Mouse (Mus musculus): ENCODE data around the gene Mus81. TPM values are rescaled to one million over a fixed set of nuclear protein-coding genes. Genes with fewer than 3 reads are reported as not detected.

Mus81 gene
- polyA plus RNA-seq, 1 experiment from 2014 or later = 12.4 TPM

DNA sequence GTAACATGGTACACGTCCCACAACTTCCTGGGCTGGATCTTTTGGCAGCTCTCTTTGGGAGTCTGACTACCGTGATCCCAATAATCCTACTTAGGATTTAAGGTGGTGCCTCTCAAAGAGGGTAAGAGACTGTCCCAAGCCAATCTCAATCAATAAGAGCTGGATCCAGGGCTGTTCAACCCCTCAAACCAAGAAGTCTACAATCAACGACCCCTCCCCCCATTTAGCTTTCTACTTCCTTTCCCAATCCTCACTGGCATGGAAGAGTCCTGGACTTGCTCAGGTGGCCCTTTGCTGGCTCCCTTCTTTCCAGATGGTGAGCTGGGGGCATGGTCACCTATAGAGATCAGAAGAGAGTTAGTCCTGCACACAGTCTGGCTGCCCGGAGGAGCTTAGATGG is 1.4 kb downstream of the Mus81 start:
- H3K9ac ChIP-seq (ENCODE audit: low read depth, low read length) = no peak overlapping the region
- no peak for ATAC-seq
- no peaks in the 10 kb centered on the region for H3K4me1 ChIP-seq (replicated peaks; ENCODE audit: control insufficient read depth, insufficient read depth, low read length)
- H3K27me3 ChIP-seq (replicated peaks; ENCODE audit: control insufficient read depth, insufficient read depth, low read length) = no peaks in the 10 kb centered on the region
- no peak overlapping the region for H3K4me2 ChIP-seq (replicated peaks; ENCODE audit: low read depth)
- no peak overlapping the region for H3K27ac ChIP-seq (ENCODE audit: low read depth, low read length)
- H3K4me3 ChIP-seq (ENCODE audit: low read depth, low read length) = no peak overlapping the region
- TF ChIP-seq CTCF (IDR thresholded peaks at IDR 0.05; ENCODE audit: low read depth) = no peak
- no peaks in the 10 kb centered on the region for H3K9me3 ChIP-seq (ENCODE audit: control insufficient read depth)
- WGBS = 79% methylated on average over 4 of the region's 4 CpGs
- peaks cover 43% of the 10 kb centered on the region for H3K36me3 ChIP-seq (ENCODE audit: control insufficient read depth, insufficient read depth)

DNA sequence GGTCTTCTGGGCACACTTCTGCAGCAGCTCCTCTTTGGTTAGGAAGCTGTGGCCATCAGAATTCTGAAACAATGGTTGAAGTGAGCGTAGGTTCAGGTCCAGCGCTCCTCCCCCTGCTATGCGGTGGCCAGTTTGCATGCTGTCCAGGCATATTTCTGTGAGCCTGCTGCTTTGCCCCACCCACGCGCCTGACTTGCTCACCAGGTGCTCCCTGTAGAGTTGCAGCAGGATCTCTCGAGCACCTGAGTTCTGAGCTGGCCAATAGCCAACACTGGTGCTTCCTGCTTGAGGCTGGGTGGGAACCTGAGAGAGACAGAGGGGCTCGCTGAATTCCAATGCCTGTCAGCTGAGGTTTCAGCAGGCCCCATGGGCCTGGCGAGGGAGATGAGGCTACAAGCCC is 1.9 kb downstream of the Mus81 start:
- Histone ChIP-seq H3K36me3 (ENCODE audit: control insufficient read depth, insufficient read depth) (peaks cover 43% of the 10 kb centered on the region), H3K9me3 (ENCODE audit: control insufficient read depth) (no peaks in the 10 kb centered on the region), H3K4me3 (ENCODE audit: low read depth, low read length) (no peak overlapping the region), H3K4me2 (replicated peaks; ENCODE audit: low read depth) (no peak overlapping the region), H3K4me1 (replicated peaks; ENCODE audit: control insufficient read depth, insufficient read depth, low read length) (no peaks in the 10 kb centered on the region), H3K9ac (ENCODE audit: low read depth, low read length) (no peak overlapping the region), H3K27me3 (replicated peaks; ENCODE audit: control insufficient read depth, insufficient read depth, low read length) (no peaks in the 10 kb centered on the region), H3K27ac (ENCODE audit: low read depth, low read length) (no peak overlapping the region)
- no peak for TF ChIP-seq CTCF (IDR thresholded peaks at IDR 0.05; ENCODE audit: low read depth)
- 78% methylated on average over 8 of the region's 8 CpGs for WGBS
- no peak for ATAC-seq

DNA sequence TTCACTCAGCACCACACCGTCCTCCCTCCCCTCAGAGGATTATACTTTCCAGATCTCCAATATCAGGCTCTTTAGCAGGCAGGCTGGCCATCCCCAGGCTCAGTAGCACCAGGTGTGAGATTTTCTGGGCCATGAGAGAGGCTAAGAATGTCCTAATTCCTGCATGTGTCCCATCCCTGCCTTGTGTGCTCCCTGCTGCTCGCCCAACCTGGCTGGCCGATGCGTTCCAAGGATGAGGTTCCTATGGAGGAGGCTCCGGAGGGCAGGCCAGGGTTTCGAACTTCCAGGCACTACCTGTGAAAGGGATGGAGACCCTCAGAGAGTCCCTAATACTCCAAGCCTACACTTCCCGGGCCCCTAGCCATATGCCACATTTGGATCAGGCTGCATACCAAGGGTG is 2.4 kb downstream of the Mus81 start:
- no peaks in the 10 kb centered on the region for H3K4me1 ChIP-seq (replicated peaks; ENCODE audit: control insufficient read depth, insufficient read depth, low read length)
- ATAC-seq = no peak
- H3K27ac ChIP-seq (ENCODE audit: low read depth, low read length) = no peak overlapping the region
- peaks cover 43% of the 10 kb centered on the region for H3K36me3 ChIP-seq (ENCODE audit: control insufficient read depth, insufficient read depth)
- H3K9me3 ChIP-seq (ENCODE audit: control insufficient read depth) = no peaks in the 10 kb centered on the region
- no peak overlapping the region for H3K4me2 ChIP-seq (replicated peaks; ENCODE audit: low read depth)
- 95% methylated on average over 7 of the region's 7 CpGs for WGBS
- no peak overlapping the region for H3K9ac ChIP-seq (ENCODE audit: low read depth, low read length)
- TF ChIP-seq CTCF (IDR thresholded peaks at IDR 0.05; ENCODE audit: low read depth) = no peak
- H3K27me3 ChIP-seq (replicated peaks; ENCODE audit: control insufficient read depth, insufficient read depth, low read length) = no peaks in the 10 kb centered on the region
- H3K4me3 ChIP-seq (ENCODE audit: low read depth, low read length) = no peak overlapping the region

DNA sequence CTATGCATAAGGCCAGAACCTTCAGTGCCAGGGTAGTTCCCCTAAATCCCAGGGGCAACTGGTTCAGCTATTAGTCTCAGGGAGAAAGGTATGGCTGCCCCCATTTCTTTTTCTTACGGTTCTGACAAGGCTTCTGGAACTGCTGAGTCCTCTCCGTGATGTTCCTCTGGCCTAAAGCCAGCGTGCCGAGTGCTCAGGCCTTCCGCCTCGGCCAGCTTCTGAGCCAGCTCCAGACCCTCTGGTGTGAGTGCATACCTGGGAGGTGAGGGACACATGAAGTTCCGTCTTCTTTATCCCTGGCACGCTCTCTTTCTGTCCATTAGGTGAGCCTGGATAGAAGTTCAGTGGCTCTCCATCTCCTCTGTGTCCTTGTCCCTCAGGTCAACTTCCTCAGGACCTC is 2.8 kb downstream of the Mus81 start:
- TF ChIP-seq CTCF (IDR thresholded peaks at IDR 0.05; ENCODE audit: low read depth) = no peak
- no peaks in the 10 kb centered on the region for H3K9me3 ChIP-seq (ENCODE audit: control insufficient read depth)
- H3K27me3 ChIP-seq (replicated peaks; ENCODE audit: control insufficient read depth, insufficient read depth, low read length) = no peaks in the 10 kb centered on the region
- WGBS = 93% methylated on average over 8 of the region's 8 CpGs
- ATAC-seq = no peak
- peaks cover 44% of the 10 kb centered on the region for H3K36me3 ChIP-seq (ENCODE audit: control insufficient read depth, insufficient read depth)
- H3K9ac ChIP-seq (ENCODE audit: low read depth, low read length) = no peak overlapping the region
- H3K27ac ChIP-seq (ENCODE audit: low read depth, low read length) = no peak overlapping the region
- no peak overlapping the region for H3K4me2 ChIP-seq (replicated peaks; ENCODE audit: low read depth)
- H3K4me3 ChIP-seq (ENCODE audit: low read depth, low read length) = no peak overlapping the region
- H3K4me1 ChIP-seq (replicated peaks; ENCODE audit: control insufficient read depth, insufficient read depth, low read length) = no peaks in the 10 kb centered on the region

DNA sequence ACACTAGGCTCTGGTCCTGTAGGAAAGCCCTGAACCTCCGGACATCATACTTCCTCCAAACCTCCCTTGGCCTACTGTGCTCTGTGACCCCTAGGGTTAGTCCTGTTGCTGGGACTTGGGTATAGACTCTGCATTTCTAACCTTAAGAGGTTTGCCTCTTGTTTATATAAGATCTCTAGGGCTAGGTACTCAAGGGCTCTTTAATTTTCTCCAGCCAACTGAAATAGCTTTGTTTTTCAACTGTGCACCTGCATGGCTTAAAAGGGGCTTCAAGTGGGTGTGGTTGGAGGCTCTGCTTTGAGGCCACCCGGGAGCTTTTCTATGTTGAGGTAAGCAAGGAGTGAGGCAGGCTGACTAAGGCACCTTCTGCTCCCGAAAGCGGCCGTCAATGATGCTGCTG is 3.7 kb downstream of the Mus81 start:
- H3K4me2 ChIP-seq (replicated peaks; ENCODE audit: low read depth) = no peak overlapping the region
- no peak for ATAC-seq
- TF ChIP-seq CTCF (IDR thresholded peaks at IDR 0.05; ENCODE audit: low read depth) = no peak

DNA sequence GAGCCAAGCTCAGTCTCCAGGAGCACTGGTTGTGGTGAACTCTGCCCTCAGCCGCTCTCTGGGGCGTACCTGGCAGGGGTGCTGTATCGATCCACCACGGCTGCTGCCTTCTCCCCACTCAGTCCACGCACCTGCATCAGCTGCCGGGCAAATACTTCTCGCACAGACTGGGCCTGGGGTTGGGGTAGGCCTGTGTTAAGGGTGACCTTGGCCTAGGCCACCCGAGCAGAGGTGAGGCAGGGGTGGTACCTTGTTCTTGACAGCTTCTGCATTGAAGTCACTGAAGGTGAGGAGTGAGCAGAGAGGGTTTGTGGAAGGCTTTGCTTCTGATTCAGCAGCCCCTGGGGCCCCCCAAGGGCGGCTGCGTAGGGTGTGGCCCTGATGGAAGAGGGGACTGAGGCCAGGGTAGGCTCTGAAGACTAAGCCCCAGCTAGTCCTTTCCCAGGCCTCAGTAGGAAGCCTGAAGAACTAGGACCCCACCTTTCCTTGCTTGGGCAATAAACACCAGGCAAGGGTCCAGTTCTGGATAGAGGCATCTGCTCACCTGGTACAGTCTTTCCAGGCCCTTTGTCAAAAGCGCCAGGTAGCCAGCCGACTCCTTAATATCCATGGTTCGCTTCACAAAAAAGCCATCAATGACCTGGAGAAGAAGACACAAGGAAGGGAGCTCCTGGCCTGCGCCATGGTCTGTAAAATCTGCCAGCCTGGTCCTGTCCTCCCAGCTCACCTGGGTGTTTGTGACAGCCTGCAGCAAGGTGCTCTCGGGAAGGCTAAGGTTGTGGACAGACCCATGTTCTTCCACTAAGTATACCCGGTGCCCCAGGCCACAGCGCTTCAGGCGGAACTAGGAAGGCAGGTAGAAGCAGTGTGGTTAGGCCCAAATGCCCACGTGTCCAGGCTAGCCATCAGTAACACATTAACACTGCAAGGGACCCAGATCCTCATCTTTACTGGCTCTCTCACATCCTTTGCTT is 4.5 kb downstream of the Mus81 start:
- Histone ChIP-seq H3K27me3 (replicated peaks; ENCODE audit: control insufficient read depth, insufficient read depth, low read length) (no peaks in the 10 kb centered on the region), H3K27ac (ENCODE audit: low read depth, low read length) (no peak overlapping the region), H3K9me3 (ENCODE audit: control insufficient read depth) (no peaks in the 10 kb centered on the region), H3K4me1 (replicated peaks; ENCODE audit: control insufficient read depth, insufficient read depth, low read length) (no peaks in the 10 kb centered on the region), H3K36me3 (ENCODE audit: control insufficient read depth, insufficient read depth) (peaks cover 51% of the 10 kb centered on the region), H3K4me2 (replicated peaks; ENCODE audit: low read depth) (no peak overlapping the region), H3K4me3 (ENCODE audit: low read depth, low read length) (no peak overlapping the region), H3K9ac (ENCODE audit: low read depth, low read length) (no peak overlapping the region)
- WGBS = 84% methylated on average over 19 of the region's 19 CpGs
- no peak for TF ChIP-seq CTCF (IDR thresholded peaks at IDR 0.05; ENCODE audit: low read depth)
- ATAC-seq = no peak

More for the DNA sequence above, 3.7 kb downstream of the Mus81 start:
- no peaks in the 10 kb centered on the region for H3K27me3 ChIP-seq (replicated peaks; ENCODE audit: control insufficient read depth, insufficient read depth, low read length)
- 88% methylated on average over 5 of the region's 5 CpGs for WGBS
- no peaks in the 10 kb centered on the region for H3K4me1 ChIP-seq (replicated peaks; ENCODE audit: control insufficient read depth, insufficient read depth, low read length)
- H3K27ac ChIP-seq (ENCODE audit: low read depth, low read length) = no peak overlapping the region
- no peak overlapping the region for H3K9ac ChIP-seq (ENCODE audit: low read depth, low read length)
- H3K36me3 ChIP-seq (ENCODE audit: control insufficient read depth, insufficient read depth) = peaks cover 51% of the 10 kb centered on the region
- H3K4me3 ChIP-seq (ENCODE audit: low read depth, low read length) = no peak overlapping the region
- H3K9me3 ChIP-seq (ENCODE audit: control insufficient read depth) = no peaks in the 10 kb centered on the region
